Mouse (Mus musculus) forelimb bud, embryonic 11.5 days (tissue): ENCODE results near the gene Duox1.

ENCODE experiments used
- DNase-seq: peaks from one replicate; pipeline ENCODE4 v3.0.0-alpha.2; 2012; ENCODE audit warnings: low read depth, low spot score

Duox1 gene

DNA sequence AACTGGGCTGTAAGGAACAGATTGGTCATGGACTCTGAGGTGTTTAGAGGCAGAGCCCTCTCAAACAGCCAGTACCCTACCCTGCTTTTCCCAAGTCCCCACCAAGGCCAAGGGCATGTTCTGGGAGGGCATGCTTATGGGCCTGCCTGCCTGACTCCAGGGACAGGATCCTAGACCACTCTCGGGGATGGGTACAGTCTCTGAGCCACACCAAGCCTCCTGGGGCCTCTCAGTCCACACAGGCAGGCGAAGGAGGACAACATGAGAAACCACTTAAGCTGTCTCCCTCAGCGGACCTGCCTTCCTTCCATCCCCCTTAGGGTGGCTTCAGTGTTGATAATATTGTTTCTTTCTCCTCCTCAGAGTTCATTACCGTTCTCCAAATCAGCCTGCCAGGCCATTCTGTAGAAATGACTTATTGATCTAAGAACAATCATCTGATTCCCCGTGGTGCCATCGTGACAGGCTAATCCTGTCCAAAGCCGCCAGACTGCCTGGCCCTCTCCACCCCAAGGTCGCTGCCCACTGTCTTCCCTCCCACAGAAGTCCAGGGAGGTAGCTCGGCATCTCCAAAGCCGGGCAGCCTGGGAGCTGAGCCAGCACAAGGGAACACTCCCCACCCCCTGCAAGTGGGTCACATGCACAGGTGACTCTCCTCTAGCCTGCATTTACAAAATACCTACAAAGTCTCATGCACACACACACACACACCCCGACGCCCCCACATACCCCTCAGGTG is 38.9 kb downstream of the Duox1 start:
- DNase-seq: no peak

- no peak for DNase-seq
Observed at GRCm38 (mm10) chr2:122355389-122355788, 39.9 kb downstream of the Duox1 start.

DNA sequence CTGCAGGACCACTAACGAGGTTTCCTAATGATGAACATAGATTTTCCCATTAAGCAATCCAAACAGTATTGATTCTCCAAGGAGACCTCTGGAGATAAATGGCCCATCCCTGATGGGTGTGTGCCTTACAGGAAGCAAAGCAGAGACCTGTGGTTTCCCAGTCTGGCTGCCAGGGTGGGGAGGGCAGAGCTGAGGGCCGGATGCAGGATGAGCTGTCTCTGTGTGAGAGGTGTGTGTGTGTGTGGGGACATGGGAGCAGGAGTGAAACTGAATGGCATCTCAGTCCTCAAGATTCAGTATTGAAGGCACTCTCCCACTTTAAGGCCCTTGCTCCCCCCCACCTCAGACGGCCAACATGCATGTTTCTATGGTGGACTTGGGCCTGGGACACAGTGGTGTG is 40.7 kb downstream of the Duox1 start:
- no peak for DNase-seq

GRCm38 (mm10) chr2:122360310-122360709 is 44.8 kb downstream of the Duox1 start:
- no peak for DNase-seq

- no peak for DNase-seq
Observed at GRCm38 (mm10) chr2:122361181-122361580, 45.7 kb downstream of the Duox1 start.

DNA sequence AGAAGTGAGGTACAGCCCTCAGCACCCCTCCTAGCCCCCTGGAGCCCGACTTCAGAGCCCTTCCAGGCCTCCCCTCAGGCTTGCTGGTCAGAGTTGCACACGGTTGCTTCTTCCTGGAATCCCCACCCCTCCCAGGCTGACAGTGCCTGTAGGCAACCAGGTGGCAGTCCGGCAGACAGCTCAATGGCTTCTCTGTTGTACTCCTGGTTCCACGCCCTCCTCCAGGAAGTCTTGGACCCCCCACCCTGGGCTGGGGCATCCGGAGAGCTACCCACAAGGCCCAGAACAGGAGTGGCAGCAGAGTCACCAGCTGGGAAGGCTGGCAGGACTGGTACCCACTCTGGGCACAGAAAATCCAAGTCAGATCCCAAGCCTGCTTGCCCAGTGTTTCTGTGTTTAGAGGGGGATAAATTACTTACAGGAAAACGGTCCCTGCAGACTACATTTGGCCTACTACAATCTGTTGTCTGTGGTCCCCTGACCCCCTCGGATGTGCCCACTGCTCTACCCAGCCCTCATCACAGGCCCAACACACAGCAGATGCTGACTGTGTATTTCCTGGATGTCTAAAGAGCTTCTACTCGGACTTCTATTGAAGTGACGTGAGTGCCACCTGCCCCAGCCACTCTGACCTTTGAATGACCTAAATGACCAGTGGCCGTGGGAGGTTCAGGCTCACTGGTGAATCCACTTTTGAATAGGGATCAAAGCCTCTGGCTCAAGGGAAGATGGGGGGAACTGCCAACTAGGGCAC is 46.6 kb downstream of the Duox1 start:
- no peak for DNase-seq

GRCm38 (mm10) chr2:122362622-122363523 is 47.4 kb downstream of the Duox1 start:
- no peak for DNase-seq

DNA sequence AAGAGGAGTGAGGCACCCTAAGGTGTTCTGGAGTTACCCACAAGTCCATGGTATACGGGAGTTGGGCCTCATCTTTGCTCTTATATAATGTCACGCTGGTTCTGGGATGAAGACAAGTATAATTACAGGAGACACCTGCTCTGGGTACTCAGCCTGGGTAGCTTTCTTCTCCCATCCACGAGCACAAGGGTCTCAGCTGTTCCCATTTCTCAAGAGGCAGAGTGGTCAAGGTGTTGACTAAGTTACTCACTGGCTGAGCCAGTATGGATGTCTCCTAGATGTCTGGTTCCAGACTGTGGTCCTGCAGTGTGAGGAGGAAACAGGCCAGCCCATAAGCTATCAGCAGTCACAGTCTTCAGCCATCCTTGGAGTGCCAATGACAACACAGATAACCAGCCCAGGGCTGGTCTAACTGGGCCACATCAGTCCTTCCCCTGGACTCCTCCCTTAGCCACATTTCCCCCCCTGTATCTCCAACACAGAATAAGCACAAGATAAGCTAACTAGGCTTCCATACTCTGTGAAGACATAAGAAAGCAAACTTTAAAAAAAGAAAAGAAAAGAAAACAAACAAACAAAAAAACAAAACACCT is 49.0 kb downstream of the Duox1 start:
- DNase-seq: no peak

- no peak for DNase-seq
Observed at GRCm38 (mm10) chr2:122365244-122365866, 49.9 kb downstream of the Duox1 start.

DNA sequence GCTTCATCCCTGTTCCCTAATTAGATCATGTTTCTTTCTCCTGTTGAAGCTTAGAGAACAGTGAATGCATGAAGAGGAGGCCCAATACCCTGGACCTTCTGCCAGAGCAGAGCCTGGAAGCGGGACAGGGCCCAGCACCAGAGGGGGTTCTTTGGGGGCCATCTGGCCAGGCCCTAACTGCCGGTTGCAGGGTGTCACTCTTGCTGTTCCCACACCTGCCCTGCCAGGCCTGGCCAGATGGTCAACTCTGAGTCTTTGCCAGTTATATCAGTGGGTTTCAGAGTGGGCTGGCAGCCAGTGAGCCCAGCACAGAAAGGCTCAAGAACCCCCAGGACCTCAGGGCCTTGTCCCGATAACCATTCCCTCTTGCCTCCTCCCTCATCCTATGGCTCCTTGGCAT is 50.6 kb downstream of the Duox1 start:
- DNase-seq: no peak

DNA sequence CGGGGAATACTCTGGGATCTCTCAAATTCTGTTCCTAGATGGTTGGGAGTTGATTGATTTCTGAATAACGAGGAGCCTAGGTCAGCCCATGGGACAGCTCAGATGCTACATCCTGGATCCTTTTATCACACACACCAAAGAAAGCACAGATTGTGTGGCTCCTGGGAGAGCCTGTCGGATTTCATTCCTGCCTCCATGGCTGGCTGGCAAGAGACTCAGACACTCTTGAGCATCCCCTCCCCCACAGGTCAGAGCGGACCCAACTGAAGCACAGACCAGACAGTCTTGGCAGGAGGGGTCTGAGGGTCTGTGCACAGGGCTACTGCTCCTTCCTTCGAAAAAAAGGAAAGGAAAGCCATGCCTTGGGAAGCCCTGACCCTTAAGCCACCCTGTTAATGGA is 51.2 kb downstream of the Duox1 start:
- DNase-seq: no peak

DNA sequence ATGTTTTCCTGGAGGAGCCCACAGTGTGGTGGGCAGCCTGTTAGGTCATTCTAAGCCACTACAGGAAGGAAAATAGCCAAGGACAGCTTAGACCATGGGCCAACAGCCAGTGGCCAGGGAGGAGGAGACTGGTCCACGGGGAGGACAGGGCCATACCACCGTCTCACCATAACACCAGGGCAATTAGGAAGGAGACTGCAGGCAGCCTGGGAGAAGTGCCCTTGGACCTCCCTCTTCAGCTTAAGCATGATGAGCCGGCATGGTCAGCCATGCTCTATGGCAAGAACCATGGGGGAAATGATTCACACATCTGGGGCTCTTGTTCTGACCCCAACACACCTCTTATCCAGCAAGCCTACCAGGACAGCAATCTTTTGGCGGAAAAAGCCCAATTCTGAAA is 51.7 kb downstream of the Duox1 start:
- no peak for DNase-seq

DNA sequence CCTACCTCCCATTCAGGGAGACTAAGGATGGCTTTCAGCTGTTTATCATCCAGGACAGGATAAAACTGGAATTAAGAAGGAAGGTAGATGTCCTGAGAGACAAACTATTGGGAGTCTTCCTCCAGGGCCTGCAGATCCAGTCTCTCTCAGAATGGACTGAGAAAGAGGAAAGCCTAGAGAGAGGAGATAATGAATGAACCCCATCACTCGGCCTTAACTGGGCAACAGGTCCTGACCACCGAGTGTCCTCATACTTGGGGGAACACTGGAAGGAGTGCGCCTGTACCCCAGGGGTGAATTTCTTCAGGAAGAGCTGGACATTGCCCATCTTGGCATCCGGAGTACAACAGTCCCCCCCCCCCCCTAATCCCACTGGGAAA is 52.2 kb downstream of the Duox1 start:
- DNase-seq: no peak

- no peak for DNase-seq
Observed at GRCm38 (mm10) chr2:122368081-122368971, 52.9 kb downstream of the Duox1 start.

DNA sequence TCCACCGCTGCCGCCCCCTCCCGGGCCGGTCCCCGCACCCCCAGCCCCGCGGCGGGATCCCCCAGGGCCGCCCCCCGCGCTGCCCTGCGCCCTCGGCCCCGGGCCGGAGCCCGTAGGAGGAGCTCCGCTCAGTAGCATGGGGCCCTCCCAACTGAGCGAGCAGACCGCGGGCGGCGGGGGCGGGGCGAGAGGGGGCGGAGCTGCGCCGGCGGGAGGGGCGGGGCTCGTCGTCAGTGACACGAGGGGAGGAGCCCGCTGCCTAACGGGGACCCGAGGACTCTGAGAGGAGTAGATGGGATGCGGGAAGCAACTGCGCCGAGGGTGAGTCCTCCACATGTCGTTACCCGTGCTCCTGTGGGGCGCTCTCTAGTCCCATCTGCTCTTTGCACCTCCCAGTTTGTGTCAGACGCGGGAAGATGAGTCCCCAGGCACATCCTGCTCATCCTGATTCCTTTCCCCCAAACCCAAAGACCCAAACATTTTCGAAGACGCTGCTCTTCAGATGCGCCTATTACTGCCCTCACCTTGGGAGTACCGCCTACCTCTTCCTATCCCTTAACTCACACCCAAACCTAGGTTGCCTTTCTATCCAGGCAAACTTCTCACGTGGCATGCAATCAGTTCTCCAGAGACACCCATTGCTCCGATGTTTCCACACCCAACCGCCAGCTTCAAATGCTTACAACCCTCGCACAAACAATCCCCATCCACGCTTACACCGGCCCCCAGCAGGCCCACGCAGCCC is 53.7 kb downstream of the Duox1 start, which contains the start of gene Shf:
Gene Shf (minus strand): TSS at position 168 of the 745 bp plus-strand sequence.
- DNase-seq: peak; percentile 68

- no peak for DNase-seq
Observed at GRCm38 (mm10) chr2:122370101-122370750, 54.8 kb downstream of the Duox1 start.

GRCm38 (mm10) chr2:122372067-122372466 is 56.6 kb downstream of the Duox1 start:
- DNase-seq: no peak

DNA sequence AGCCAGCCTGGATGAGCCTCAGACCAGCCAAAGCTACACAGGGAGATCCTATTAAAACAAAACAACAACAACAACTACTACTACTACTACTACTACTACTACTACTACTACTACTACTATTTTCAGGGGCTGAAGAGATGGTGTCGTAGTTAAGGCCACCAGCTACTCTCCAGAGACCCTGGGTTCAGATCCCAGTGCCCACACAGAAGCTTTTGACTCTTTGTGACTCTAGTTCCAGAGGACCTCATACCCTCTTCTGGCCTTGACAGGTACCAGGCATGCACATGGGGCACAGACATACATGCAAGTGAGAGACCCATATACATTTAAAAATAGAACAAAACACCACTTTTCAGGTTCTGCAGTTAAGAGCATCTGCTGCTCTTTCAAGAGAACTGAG is 57.1 kb downstream of the Duox1 start:
- DNase-seq: no peak

- DNase-seq: no peak
Observed at GRCm38 (mm10) chr2:122374012-122374411, 58.5 kb downstream of the Duox1 start.
